Mouse (Mus musculus) G1E-ER4 (cell line): ENCODE data around the gene Gpr179. TPM values are rescaled to one million over a fixed set of nuclear protein-coding genes. Genes with fewer than 3 reads are reported as not detected.

Experiments used
- GATA1 ChIP-seq: IDR thresholded peaks from one replicate; pipeline ENCODE4 v1.8.0; 2012; ENCODE audit warnings: low read length, inconsistent platforms
- polyA plus RNA-seq: library from polyadenylated mRNA; stranded (reverse); fragments of >175 nt; gene quantifications from 2 replicates; pipeline ENCODE4 v1.2.3, GENCODE M21; 2012

The Gpr179 gene
- polyA plus RNA-seq, 1 experiment, result 0.01 TPM

- TF ChIP-seq GATA1, result no peak
Measured at GRCm38 (mm10) chr11:97285852-97286775, 65.8 kb downstream of the Gpr179 start.

- no peak for TF ChIP-seq GATA1
Measured at GRCm38 (mm10) chr11:97284854-97285253, 67.0 kb downstream of the Gpr179 start.

DNA sequence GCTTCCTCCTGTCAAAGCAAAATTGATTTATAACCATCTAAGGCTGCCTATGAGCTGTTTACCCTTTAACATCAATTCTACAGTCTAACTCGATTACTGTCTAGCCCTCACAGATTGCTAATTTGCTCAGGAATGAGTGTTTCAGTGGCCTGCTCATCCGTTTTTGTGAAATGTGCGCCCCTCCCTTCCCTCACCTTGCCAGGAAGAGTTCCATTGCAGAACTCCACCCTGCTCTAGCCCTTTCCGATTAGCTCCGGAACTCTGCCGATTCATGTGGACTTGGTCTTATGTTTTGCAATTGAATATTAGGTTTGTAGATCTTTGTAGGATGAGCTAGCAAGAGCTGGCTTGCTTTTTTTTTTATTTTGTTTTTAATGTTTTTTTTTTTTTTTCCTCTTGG lies 69.7 kb downstream of the Gpr179 start:
- no peak for TF ChIP-seq GATA1

Other genes with a start within 250 kb of the Gpr179 start
- not detected in 2 replicates for gene Tbx21, start 236.7 kb downstream of the Gpr179 start, polyA plus RNA-seq
- 0.10 and 0.22 TPM in 2 replicates for gene Tbkbp1, start 200.6 kb downstream of the Gpr179 start, polyA plus RNA-seq
- 49.2 and 62.1 TPM in 2 replicates for gene Kpnb1, start 164.2 kb downstream of the Gpr179 start, polyA plus RNA-seq
- 24.4 and 31.5 TPM in 2 replicates for gene Npepps, start 71.4 kb downstream of the Gpr179 start, polyA plus RNA-seq
- gene Mrpl45, start 36.4 kb downstream of the Gpr179 start, polyA plus RNA-seq, result 11.9 and 13.4 TPM in 2 replicates
- 5.9 and 7.3 TPM in 2 replicates for gene Socs7, start 10.5 kb upstream of the Gpr179 start, polyA plus RNA-seq
- gene Arhgap23, start 63.5 kb upstream of the Gpr179 start, polyA plus RNA-seq, result 49.9 and 68.6 TPM in 2 replicates
- gene 4933428G20Rik, start 148.3 kb upstream of the Gpr179 start, polyA plus RNA-seq, result not detected in 2 replicates
- 0.09 and 0.18 TPM in 2 replicates for gene Srcin1, start 224.1 kb upstream of the Gpr179 start, polyA plus RNA-seq